Mouse (Mus musculus) gastrocnemius, postnatal 10 days (tissue): ENCODE measurements at regions not wholly inside any gene's neighbourhood (a gene's known extent, or its start where the extent isn't known, plus 50 kb on each side); places are given as distances from the start of the nearest gene placed in this dataset.

Experiments used
- DNase-seq: peaks from one replicate; pipeline ENCODE4 v3.0.0; 2021; ENCODE audit warnings: mixed read lengths

DNA sequence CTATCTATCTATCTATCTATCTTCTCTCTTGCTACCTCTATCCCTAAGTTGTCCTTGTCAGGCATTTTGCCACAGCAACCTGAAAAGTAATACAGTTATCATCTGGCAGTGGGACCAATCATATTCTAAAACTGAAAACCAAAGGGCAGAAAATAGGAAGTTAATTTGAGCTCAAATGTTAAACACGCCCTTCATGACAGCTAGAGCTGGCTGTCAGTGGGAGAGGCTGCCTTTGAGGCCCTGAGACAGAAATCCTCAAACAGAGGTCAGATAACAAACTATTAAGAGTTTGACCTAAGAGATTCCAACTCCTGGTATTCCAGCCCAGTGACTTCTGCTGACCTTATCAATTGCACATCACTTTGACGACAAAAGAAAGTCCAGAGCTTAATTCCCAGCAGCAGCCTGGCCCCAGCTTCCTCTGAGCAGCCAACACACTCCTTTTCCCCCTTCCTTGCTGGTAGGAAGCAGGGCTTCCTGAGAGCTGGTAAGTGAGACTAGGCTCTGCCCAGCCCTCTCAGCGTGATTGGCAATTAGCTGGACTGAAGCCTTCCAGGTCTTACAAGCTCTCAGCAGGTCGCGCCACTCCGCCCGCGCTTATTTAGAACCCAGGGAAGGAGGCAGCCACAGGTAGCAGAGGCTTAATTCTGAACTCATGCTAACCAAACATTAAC, 250.0 kb downstream of the Sec61b start:
- DNase-seq, result no peak

DNA sequence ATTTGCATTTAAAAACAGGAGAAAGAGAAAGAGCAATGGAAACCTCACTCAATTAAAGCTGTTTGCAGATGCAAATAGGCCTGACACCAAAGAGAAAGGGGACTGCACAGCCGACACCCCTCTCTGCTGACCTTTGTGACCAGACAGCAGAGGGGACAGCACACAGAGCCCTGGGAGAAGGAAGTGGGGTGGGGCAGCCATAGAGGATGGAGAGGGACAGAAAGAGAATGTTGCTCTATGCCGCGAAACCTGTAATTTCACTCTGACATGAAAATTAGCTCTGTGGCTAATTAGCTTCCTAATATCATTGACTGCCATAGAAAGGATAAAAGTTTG, 250.5 kb downstream of the Sec61b start:
- no peak for DNase-seq

DNA sequence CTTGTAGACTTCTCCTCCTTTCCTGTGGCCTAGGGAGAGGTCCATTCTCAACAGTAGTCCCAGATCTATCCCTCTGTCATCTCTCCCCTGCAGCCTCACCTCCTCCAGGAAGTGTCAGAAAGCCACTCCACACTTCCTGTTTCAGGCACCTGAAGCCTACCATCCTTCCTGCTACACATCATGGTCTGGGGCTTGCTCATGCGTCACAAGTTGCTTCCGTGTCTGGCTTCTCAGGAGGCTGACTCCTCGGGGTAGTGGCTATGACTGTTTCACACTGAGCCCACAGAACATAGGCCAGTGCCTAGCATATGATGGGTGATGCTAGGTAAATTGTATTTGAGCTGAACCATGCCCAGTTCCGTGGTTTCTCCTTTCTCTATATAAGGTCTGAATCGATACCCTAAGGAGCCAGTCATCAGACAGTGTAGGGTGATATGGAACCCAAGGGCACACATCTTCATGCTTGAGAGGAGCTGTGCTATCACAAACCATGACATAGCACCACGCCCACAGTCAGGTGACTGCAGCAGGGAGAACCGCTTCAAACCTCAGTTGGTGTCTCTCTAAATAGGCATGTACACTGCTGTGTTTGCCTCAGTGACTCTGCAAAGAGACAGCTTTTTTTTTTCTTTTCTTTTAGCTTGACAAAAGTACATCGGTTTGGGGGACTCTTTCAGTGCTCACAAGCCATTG, 272.2 kb downstream of the Sec61b start:
- DNase-seq, result no peak

DNA sequence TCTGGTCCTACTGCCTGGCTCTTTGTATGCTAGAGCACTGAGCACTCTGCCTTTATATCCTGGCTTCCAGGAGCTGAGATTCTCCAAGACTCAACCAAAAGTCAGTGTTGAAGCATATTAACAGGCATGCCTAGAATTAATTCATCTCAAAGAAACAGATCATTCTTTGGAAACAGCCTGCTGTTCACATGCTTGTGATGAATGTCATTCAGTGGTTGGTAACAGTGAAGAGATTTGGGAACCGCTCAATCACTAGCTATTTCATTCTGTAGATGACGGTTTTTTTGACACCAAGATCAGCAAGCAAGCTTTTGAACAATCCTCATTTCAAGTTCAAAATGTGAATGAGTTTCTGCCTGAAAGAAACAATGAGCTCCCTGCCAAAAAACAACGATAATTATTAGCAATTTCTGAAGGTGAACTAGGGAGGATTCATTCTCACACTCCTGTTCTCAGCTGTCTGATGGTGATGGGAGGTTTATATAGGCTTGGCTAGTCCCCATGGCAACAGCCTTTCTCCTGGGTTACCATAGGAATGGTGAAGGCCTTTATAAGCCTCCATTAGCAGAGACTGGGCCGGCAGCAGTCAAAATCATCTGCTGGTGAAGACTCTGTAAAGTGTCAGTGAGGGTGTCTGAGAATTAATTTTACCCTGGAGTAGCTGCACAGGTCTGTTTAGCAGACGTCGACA, 272.6 kb upstream of the Nr4a3 start:
- DNase-seq, result no peak

DNA sequence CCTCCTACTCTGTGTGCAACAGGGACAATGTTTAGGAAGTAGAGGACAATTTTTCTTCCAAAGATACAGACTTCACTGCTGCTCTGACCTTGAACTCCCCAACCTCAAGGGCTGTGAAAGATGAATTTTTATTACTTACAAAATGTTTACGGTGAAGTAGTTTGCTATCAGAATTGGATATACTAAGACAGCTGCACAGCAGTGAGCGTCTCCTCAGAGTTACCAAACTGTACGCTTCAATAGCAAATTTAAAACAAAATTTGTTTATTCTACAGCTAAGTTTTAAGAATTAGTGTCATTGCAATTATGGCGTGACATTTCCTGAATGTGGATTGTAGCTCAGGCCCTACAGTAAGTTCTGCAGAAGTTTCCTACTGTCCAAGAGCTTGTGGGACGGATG, 270.3 kb upstream of the Nr4a3 start:
- DNase-seq, result no peak

DNA sequence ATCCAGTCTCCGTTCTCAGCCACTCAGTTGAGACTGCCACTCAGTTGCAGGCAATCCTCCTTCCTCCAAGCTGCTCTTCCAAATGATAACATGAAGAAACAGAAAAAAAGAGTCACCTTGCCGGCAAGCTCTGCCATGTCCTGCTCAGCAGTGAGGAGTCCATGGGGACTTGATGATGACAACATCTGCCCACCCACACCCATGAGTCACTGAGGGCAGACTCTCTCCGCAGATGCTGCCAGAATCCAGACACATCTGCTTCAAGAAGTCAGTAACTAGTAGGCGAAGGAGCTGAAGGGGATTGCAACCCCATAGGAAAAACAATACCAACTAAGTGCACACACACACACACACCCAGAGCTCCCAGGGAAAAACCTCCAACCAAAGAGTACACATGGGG, 263.9 kb upstream of the Nr4a3 start:
- no peak for DNase-seq

DNA sequence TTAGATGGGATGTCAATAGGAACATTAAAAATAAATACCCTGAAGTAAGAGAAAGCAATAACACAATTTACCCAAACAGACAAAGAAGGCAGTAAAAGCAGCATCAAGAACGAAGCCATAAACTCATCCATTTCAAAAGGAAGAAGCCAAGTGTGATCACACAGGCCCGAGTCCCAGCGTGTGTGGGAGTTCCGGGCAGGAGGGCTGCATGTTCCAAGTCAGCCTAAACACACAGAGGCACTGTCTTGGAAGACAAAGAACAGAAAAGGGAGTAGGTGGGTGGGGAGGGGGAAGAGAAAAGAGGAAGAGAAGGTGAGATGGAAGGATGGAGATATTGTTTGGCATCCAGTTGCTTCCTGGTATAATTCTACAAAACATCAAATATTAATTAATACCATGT, 248.0 kb upstream of the Nr4a3 start:
- DNase-seq, result no peak

DNA sequence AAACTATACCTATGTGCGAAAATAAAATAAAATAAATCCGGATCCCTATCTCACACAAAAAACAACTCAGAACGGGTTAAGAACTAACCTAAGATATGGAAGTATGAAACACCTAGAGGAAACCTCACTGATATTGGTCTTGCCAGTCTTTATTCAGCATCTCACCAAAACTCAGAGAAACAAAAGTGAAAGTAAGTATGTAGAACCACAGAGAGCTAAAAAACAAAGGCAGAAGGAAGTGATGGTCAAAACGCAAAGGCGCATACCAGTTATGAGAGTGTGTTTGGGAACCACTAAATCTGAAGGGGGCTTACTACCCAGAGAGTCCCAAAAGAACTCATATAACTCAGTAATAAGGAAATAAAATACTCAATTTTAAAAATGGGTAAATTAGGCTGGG, 245.8 kb upstream of the Nr4a3 start:
- no peak for DNase-seq

DNA sequence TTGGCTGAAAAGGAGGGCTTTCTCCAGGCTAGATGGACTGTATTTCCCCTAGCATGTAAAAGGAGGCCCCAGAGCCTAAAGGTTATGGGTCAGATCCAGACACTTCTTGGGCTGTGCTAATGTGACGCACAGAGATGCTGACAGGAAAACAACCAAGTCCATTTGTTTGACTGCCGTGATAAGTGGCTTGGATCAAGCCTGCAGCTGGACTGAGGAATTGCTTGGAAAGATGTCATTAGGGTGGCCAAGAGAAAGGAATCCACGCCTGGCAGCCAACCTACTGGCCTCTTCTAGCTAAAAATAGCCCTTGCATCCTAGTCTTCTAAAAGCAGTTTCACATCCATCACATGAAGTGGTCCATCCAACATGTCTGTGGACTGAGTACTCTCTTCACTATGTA, 241.8 kb upstream of the Nr4a3 start:
- no peak for DNase-seq

DNA sequence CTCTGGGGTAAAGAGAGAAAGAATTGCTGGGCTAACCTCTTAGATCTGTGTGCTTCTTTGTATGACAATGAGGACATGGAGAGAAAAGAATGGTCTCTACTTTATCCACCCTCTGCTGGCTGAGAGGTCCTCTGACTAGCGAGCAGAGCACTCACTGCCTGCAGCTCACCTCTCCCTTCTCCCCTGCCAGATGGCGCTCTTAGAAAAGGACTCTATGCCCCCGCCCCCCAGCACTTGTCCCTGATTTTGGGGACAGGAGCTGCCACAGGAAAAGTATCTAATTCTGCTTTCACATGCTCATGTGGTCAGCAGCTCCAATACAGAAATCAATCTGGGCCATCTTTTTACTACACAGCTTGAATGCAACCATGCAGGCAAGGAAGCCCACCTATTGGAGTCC, 237.1 kb upstream of the Nr4a3 start:
- DNase-seq, result no peak

DNA sequence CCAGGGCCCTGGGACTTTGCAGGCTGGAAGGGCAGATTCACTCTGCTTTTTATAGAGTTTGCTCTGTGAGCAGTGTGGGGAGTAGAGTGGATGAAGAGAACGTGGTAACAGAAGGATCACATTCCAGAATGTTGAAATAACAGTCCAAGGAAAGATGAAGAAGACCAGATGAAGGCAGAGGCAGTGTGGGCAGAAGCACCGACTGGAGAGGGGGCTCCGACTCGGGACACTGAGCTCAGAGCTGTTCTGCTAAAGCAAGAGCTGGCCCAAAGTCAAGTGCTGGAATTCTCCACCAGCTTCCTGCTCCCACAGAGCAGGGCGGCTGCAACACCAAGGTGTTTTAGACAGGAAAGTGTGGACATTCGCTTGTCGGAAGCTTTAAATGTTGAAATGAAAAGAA, 230.9 kb upstream of the Nr4a3 start:
- peak; percentile 8 for DNase-seq

DNA sequence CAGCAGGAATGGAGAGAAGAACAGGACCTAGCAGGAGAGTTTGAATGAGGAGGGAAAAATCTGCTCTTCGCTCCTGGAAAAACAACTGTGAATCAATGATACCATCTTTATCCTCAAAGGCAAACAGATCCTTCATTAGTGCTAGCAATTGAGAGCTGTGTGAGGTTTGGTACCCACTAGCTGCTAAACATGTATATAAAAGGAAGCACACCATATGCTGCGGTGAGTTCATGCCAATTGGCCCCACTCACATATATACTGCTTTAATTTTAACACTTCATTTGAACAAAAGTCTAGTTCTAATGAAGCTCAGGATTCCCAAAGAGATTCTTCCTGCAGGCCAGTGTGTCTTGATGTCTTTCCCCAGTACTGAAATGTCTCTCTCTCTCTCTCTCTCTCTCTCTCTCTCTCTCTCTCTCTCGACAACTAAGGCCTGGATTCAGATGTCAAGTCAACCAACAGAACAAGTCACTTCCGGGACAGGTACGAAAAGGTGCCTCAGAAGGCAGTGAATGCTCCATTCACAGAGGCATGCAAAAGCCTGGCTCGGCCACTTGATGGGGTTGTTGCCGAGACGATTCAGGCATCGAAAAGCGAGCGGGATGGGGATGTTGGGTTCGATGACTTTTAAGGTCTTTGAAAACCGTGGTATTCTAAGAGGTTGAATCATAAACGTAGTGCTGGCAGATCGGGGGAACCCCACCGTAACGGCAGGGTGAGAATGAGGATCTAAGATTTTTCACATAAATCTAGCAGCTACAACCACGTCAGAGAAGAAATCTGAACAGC, 226.4 kb upstream of the Nr4a3 start:
- DNase-seq, result no peak

DNA sequence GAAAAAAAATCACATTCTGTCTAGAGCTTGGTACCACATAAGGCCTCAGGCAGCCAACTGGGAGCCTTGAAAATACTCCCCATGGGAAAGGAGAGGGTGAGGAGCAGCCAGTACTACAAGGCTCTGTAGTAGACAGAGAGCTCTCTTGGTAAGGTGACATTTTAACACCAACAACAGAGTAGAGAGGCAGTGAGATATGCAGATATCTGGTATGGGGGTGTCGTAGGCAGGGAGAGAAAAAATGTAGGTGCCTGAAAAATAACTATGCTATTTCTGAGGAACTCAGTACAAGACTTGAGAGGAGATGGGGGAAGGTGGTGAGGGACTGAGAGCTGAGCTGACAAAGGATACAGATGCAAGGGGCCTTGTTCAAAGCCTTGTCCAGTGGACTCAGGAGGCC, 224.4 kb upstream of the Nr4a3 start:
- DNase-seq, result no peak

DNA sequence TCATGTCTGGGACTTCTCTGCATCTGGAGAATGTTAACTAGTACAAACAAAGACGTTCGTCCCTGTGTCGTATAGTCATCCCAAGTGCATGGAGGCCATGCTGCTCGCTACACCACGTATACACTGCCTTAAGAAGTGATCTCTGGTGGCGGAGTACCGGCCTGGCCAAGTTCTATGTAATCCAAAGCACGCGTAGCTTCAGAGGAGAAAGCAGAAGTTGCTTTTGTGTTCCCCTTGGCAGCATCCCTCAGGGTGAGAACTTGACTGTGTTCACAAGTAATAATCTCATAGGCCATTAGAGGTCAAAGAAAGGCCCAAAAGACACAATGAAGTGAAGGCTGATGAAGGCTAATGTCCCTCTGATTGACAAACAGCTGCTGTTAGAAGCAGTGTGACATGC, 221.7 kb upstream of the Nr4a3 start:
- no peak for DNase-seq

DNA sequence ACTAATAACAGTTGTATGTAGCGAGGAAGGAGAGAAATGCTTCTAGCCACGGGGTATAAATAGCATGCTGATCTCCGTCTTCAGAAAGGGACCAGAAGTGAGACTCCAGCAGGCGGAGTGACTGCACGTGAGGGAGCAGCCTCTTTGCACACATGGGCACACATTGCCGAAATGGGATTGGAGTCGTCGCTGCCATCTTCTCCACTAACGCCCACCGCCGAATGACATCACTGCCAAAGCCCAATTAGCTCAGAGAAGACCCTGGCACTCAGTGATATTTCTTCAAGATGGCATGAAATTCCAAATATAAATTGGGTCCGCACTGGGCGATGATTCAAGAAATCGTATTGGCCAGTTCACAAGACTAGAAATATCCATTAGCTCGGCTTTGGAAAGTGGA, 220.9 kb upstream of the Nr4a3 start:
- no peak for DNase-seq

DNA sequence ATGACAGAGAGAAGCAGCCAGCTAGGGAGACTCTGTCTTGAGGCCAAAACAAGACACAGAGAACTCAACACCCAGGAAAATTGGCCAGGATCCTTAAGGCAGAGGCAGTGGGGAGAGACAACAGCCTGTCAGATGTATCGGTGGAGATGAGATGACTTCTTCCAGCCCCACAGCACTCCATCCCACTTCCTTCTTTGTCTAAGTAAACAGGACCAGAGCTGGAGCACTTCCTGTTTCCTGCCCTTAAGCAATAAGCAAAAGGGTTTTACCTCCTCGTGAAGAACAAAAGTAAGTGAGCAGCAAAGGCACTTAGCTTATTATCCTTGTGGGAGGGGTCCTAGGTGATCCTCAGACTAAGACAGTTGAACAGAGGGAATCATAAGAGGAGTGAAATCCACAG, 212.0 kb upstream of the Nr4a3 start:
- no peak for DNase-seq

DNA sequence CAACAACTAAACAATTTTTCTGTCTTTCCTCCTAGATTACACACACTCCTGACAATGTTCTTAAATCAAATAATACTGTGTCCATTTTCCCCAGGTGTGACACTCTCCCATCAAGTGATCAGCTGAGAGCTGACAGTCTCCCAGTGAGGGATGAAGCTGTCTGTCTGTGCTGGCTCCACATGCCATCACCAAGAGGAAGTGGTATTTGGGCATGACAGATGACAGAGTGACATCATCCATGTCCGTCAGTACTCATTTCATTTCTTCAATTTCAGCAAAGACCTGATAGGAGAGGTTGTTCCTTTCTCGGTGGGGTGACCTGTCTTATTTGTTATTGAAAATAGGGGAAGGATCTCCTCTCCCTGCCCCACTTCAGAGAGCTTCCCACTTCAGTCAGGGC, 206.5 kb upstream of the Nr4a3 start:
- no peak for DNase-seq

DNA sequence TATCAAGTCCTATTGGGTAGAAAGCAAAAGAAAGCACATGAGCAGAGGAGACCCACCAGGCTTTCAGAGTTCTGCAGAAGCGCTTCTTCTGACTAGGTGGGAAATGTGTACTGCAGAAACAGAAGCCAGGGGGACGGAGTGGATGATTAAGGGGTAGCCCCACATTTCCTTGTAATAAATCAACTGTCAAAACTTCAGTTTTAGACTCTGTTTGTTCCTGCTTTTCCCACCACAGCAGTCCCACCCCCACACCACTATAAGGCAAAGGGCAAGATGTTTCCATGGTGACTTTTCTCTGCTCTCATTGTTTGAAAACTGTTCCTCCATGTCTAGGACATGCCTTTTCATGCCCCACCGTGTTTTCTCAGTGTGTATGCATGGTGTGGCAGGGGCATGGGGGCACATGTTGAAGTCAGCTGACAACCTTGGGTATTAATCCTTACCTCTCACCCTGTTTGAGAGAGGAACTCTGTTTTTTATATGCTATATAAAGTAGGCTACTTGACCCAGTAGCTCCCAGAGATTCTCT, 202.8 kb upstream of the Nr4a3 start:
- DNase-seq, result no peak

DNA sequence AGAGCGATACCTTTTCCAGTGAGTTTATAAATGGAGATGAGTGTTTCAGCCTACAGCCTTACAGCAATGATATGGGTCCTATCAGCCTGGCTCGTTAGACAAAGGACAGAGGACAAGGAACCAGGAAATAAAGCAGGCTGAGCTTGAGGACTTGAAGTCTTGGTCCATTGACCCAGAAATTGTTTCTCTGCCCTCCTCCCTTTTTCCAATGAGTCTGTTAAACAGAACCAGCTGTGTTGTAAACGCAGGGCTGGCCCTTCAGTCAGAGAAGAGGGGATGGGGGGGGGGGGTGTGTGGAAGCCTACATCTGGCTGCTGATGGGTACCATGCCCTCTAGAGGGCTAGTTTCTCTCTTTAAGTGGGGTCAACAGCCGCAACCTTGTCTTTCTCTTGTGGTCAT, 199.7 kb upstream of the Nr4a3 start:
- no peak for DNase-seq

DNA sequence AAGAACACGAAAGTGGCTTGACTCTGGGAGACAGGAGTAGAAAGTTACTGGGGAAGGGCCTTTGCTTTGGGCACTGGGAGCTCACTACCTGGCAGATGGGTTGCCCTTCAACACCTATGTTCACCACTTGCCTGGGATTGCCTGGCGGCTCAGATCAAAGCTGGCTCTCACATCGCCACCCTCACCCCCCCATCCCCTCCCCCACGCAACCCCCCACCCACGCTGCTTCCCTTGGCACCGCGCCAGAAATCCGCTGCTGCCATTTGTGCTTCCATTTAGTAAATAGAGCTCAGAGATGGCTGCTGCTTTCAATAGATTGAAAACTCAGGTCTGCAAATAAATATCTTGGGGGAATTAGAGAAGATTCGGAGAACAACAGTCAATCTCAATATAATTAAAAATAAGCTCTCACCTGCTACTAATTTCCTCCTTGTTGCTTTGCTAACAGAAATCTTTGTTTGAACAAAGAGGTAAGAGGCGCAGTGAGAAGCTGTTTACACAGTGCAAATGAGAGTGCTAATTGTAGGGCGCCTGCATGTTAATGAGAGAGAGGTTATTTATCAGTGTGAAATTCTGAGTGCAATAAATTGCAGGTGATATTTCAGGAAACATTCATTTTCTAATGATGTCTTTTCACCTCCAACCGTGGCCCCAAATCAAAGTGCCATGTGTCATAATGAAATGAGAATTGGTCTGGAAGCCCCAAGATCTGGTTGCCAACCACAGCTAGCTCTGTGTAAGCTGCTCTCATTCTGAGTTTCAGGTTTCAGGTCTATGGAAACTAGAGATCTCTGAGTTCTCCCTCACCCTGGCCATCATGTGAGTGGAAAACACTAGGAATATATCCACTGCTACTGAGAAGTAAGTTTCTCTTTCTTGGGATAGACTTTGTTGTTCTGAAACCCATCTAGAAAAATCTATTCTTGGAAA, 198.3 kb upstream of the Nr4a3 start:
- DNase-seq, result no peak

DNA sequence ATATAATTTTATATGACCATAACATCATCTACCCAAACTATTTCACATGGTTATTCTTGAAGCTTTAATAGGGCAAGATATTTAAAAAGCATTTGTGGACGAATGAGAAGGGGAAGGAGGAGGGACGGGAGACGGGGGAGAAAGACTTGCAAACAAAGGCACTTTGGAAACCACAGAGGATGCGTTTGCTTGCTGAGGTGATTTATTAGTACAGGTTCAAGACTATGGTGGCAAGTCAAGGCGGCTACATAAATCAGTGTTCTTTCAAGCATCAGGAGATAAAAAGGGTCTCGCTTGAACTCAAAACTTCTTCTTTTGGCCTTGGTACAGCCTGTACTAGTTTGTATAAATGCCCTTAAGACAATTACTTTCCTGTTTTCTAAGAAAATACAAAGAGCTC, 183.8 kb upstream of the Nr4a3 start:
- no peak for DNase-seq
